Mouse (Mus musculus) left cerebral cortex, postnatal 4 days (tissue): ENCODE results near the gene Cryba2. TPM values are rescaled to one million over a fixed set of nuclear protein-coding genes. Genes with fewer than 3 reads are reported as not detected.
A peak's percentile ranks its signal among the peaks of the same experiment; 100 is the strongest.

Source experiments
- DNase-seq: peaks from one replicate; pipeline ENCODE4 v3.0.0-alpha.2; 2022
- intact Hi-C: fragments of 180-260 bp; cut with DNase I; formaldehyde crosslinking; loops from one replicate; pipeline ENCODE4 v1.15.1; 2025
- total RNA-seq, 2 experiments: library from RNA; stranded (reverse); gene quantifications; 2 replicates each; pipeline ENCODE4 v1.2.3; 2021

Gene Cryba2
- total RNA-seq, 2 experiments from 2014 or later: not detected

GRCm38 (mm10) chr1:74884196-74885141 is 8.5 kb downstream of the Cryba2 start:
- no peak for DNase-seq
- intact Hi-C loops: no loop called here

- intact Hi-C loops: no loop called here
- DNase-seq: no peak
Observed at GRCm38 (mm10) chr1:74883441-74883840, 9.5 kb downstream of the Cryba2 start.

GRCm38 (mm10) chr1:74882828-74883227 is 10.1 kb downstream of the Cryba2 start:
- no peak for DNase-seq
- intact Hi-C loops: no loop called here

- DNase-seq: no peak
- intact Hi-C loops: no loop called here
Observed at GRCm38 (mm10) chr1:74882055-74882734, 10.7 kb downstream of the Cryba2 start.

- intact Hi-C loops: no loop called here
- DNase-seq: peak; percentile 78
Observed at GRCm38 (mm10) chr1:74880785-74881360, 12.1 kb downstream of the Cryba2 start.

- DNase-seq: no peak
- intact Hi-C loops: no loop called here
Observed at GRCm38 (mm10) chr1:74877199-74877598, 15.7 kb downstream of the Cryba2 start.

GRCm38 (mm10) chr1:74872218-74872617 is 20.7 kb downstream of the Cryba2 start:
- intact Hi-C loops: no loop called here
- no peak for DNase-seq

- intact Hi-C loops: no loop called here
Observed at GRCm38 (mm10) chr1:74861783-74862182, 31.2 kb downstream of the Cryba2 start.

GRCm38 (mm10) chr1:74859223-74859984 is 33.5 kb downstream of the Cryba2 start:
- no peak for DNase-seq
- intact Hi-C loops: loop anchor here (5.0 kb wide), 1 partner anchor 52 kb away; no protein-coding TSS in a partner anchor

More at GRCm38 (mm10) chr1:74861783-74862182, 31.2 kb downstream of the Cryba2 start:
- DNase-seq: no peak

GRCm38 (mm10) chr1:74858805-74859204 is 34.1 kb downstream of the Cryba2 start:
- intact Hi-C loops: loop anchor here (5.0 kb wide), 1 partner anchor 52 kb away; no protein-coding TSS in a partner anchor
- peak; percentile 17 for DNase-seq

GRCm38 (mm10) chr1:74858171-74858719 is 34.7 kb downstream of the Cryba2 start:
- intact Hi-C loops: loop anchor here (5.0 kb wide), 1 partner anchor 51 kb away; no protein-coding TSS in a partner anchor
- DNase-seq: peak; percentile 93

- no peak for DNase-seq
- intact Hi-C loops: loop anchor here (5.0 kb wide), 1 partner anchor 50 kb away; no protein-coding TSS in a partner anchor
Observed at GRCm38 (mm10) chr1:74857677-74858076, 35.3 kb downstream of the Cryba2 start.

GRCm38 (mm10) chr1:74857201-74857600 is 35.7 kb downstream of the Cryba2 start:
- intact Hi-C loops: loop anchor here (5.0 kb wide), 1 partner anchor 50 kb away; no protein-coding TSS in a partner anchor
- DNase-seq: no peak

GRCm38 (mm10) chr1:74856791-74857190 is 36.2 kb downstream of the Cryba2 start:
- no peak for DNase-seq
- intact Hi-C loops: loop anchor here (5.0 kb wide), 1 partner anchor 49 kb away; no protein-coding TSS in a partner anchor

- intact Hi-C loops: loop anchor here (5.0 kb wide), 1 partner anchor 49 kb away; no protein-coding TSS in a partner anchor
- no peak for DNase-seq
Observed at GRCm38 (mm10) chr1:74856439-74856720, 36.6 kb downstream of the Cryba2 start.

- intact Hi-C loops: loop anchor here (5.0 kb wide), 1 partner anchor 49 kb away; no protein-coding TSS in a partner anchor
- DNase-seq: peak; percentile 17
Observed at GRCm38 (mm10) chr1:74855651-74856438, 37.1 kb downstream of the Cryba2 start.

GRCm38 (mm10) chr1:74855156-74855555 is 37.8 kb downstream of the Cryba2 start:
- no peak for DNase-seq
- intact Hi-C loops: loop anchor here (5.0 kb wide), 1 partner anchor 48 kb away; no protein-coding TSS in a partner anchor

GRCm38 (mm10) chr1:74854306-74855056 is 38.5 kb downstream of the Cryba2 start, which contains the start of gene Cdk5r2:
TSS of gene Cdk5r2 (plus strand) at chr1:74854934.
- intact Hi-C loops: loop anchor here (5.0 kb wide), 1 partner anchor 47 kb away; no protein-coding TSS in a partner anchor
- peak; percentile 93 for DNase-seq
